Mouse (Mus musculus): ENCODE data around the gene Gm45234. TPM values are rescaled to one million over a fixed set of nuclear protein-coding genes. Genes with fewer than 3 reads are reported as not detected.

The Gm45234 gene
- total and polyA plus RNA-seq, 3 experiments: not detected

GRCm38 (mm10) chr6:124791911-124792310, 36.1 kb upstream of the Gm45234 start:
- H3K4me1 ChIP-seq (ENCODE audit: control insufficient read depth in 1 of 2, insufficient read depth in 2 of 2): peaks cover 3 to 13% of the 10 kb centered on the region in 2 experiments; a peak in 3 of 4 replicates
- TF ChIP-seq USF1 (IDR thresholded peaks at IDR 0.05; ENCODE audit: low read depth, low read length) (no peak), EP300 (IDR thresholded peaks at IDR 0.05; ENCODE audit: low read length) (no peak), ZNF384 (IDR thresholded peaks at IDR 0.05; ENCODE audit: low read depth, low read length) (no peak), USF2 (conservative IDR thresholded peaks at IDR 0.05; ENCODE audit: low read depth, low read length) (no peak), IRF4 (IDR thresholded peaks at IDR 0.05; ENCODE audit: low read depth, low read length) (no peak), MYC (IDR thresholded peaks at IDR 0.05; ENCODE audit: low read depth, low read length) (no peak), CHD1 (IDR thresholded peaks at IDR 0.05; ENCODE audit: low read depth, low read length) (no peak), KAT2A (IDR thresholded peaks at IDR 0.05; ENCODE audit: insufficient replicate concordance, low read length) (no peak), UBTF (IDR thresholded peaks at IDR 0.05; ENCODE audit: low read depth, low read length) (no peak), HCFC1 (IDR thresholded peaks at IDR 0.05; ENCODE audit: low read depth, low read length) (no peak), RCOR1 (conservative IDR thresholded peaks at IDR 0.05; ENCODE audit: low read depth, low read length) (no peak), PAX5 (IDR thresholded peaks at IDR 0.05; ENCODE audit: low read length) (no peak), CTCF (conservative IDR thresholded peaks at IDR 0.05 in 1 of 2, IDR thresholded peaks at IDR 0.05 in 1 of 2; ENCODE audit: low read depth in 2 of 2, low read length in 2 of 2) (no peak), NELFE (IDR thresholded peaks at IDR 0.05; ENCODE audit: low read depth, low read length) (no peak), NRF1 (IDR thresholded peaks at IDR 0.05; ENCODE audit: low read depth, low read length) (no peak), MAFK (IDR thresholded peaks at IDR 0.05; ENCODE audit: insufficient replicate concordance, low read length) (no peak), SMC3 (IDR thresholded peaks at IDR 0.05; ENCODE audit: low read depth, low read length) (no peak)
- H3K9me3 ChIP-seq (replicated peaks; ENCODE audit: low read length): no peaks in the 10 kb centered on the region
- dilution Hi-C loops (cut with MboI; ENCODE audit: extremely low pct_ligation_motif_present, extremely low pct_unique_long_range_greater_than_20kb, low sequenced_read_pairs): no loop called here
- no peak for DNase-seq (ENCODE audit: extremely low read depth)
- H3K4me2 ChIP-seq (ENCODE audit: insufficient read depth, low read depth, poor library complexity, severe bottlenecking): no peak overlapping the region
- no peaks in the 10 kb centered on the region for H3K27me3 ChIP-seq (replicated peaks)
- in situ Hi-C loops (cut with MboI; ENCODE audit: low pct_ligation_motif_present, low pct_unique_long_range_greater_than_20kb, low sequenced_read_pairs): no loop called here
- no peak overlapping the region for H3K4me3 ChIP-seq (replicated peaks in 1 of 3; ENCODE audit: low read depth in 2 of 3, low read length in 2 of 3, poor library complexity in 1 of 3)
- H3K79me2 ChIP-seq (replicated peaks; ENCODE audit: control insufficient read depth, extremely low read depth, insufficient read depth, poor library complexity, severe bottlenecking): no peaks in the 10 kb centered on the region
- no peak overlapping the region for H3K9ac ChIP-seq (ENCODE audit: insufficient read depth, low read depth)
- peaks cover 0 to 11% of the 10 kb centered on the region in 2 experiments for H3K36me3 ChIP-seq (replicated peaks in 1 of 2; ENCODE audit: control insufficient read depth in 1 of 2, insufficient read depth in 1 of 2, low read length in 1 of 2)
- no peak overlapping the region for H3K27ac ChIP-seq (ENCODE audit: insufficient read depth, low read depth)

- in situ Hi-C loops (cut with MboI; ENCODE audit: low pct_ligation_motif_present, low pct_unique_long_range_greater_than_20kb, low sequenced_read_pairs): no loop called here
- Histone ChIP-seq H3K27ac (ENCODE audit: insufficient read depth, low read depth) (no peak overlapping the region), H3K9ac (ENCODE audit: insufficient read depth, low read depth) (no peak overlapping the region), H3K27me3 (replicated peaks) (no peaks in the 10 kb centered on the region), H3K79me2 (replicated peaks; ENCODE audit: control insufficient read depth, extremely low read depth, insufficient read depth, poor library complexity, severe bottlenecking) (no peaks in the 10 kb centered on the region), H3K36me3 (replicated peaks in 1 of 2; ENCODE audit: control insufficient read depth in 1 of 2, insufficient read depth in 1 of 2, low read length in 1 of 2) (peaks cover 0 to 11% of the 10 kb centered on the region in 2 experiments), H3K9me3 (replicated peaks; ENCODE audit: low read length) (no peaks in the 10 kb centered on the region), H3K4me2 (ENCODE audit: insufficient read depth, low read depth, poor library complexity, severe bottlenecking) (no peak overlapping the region), H3K4me3 (replicated peaks in 1 of 3; ENCODE audit: low read depth in 2 of 3, low read length in 2 of 3, poor library complexity in 1 of 3) (no peak overlapping the region), H3K4me1 (ENCODE audit: control insufficient read depth in 1 of 2, insufficient read depth in 2 of 2) (peaks cover 6 to 18% of the 10 kb centered on the region in 2 experiments; a peak in 3 of 4 replicates)
- TF ChIP-seq KAT2A (IDR thresholded peaks at IDR 0.05; ENCODE audit: insufficient replicate concordance, low read length): no peak
- TF ChIP-seq HCFC1 (IDR thresholded peaks at IDR 0.05; ENCODE audit: low read depth, low read length): no peak
- no peak for TF ChIP-seq UBTF (IDR thresholded peaks at IDR 0.05; ENCODE audit: low read depth, low read length)
- TF ChIP-seq SMC3 (IDR thresholded peaks at IDR 0.05; ENCODE audit: low read depth, low read length): no peak
- no peak for TF ChIP-seq TBP (conservative IDR thresholded peaks at IDR 0.05; ENCODE audit: low read depth, low read length)
- no peak for TF ChIP-seq SIN3A (IDR thresholded peaks at IDR 0.05; ENCODE audit: low read length)
- no peak for TF ChIP-seq MAX (IDR thresholded peaks at IDR 0.05; ENCODE audit: low read length)
- TF ChIP-seq E2F4 (IDR thresholded peaks at IDR 0.05; ENCODE audit: insufficient replicate concordance, low read depth, low read length): no peak
- no peak for TF ChIP-seq JUND (conservative IDR thresholded peaks at IDR 0.05; ENCODE audit: low read depth, low read length)
- DNase-seq (ENCODE audit: extremely low read depth): no peak
- dilution Hi-C loops (cut with MboI; ENCODE audit: extremely low pct_ligation_motif_present, extremely low pct_unique_long_range_greater_than_20kb, low sequenced_read_pairs): no loop called here
Observed at GRCm38 (mm10) chr6:124790121-124790520, 34.3 kb upstream of the Gm45234 start.

All from CH12.LX (cell line).